Mouse (Mus musculus) G1E (cell line): Measurements from ENCODE around the gene Nudc.

Experiments
- CTCF ChIP-seq: IDR thresholded peaks from 2 replicates; pipeline ENCODE4 v1.5.1; 2012; ENCODE audit warnings: low read depth, low read length, inconsistent platforms, mixed read lengths
- GATA1 ChIP-seq: IDR thresholded peaks from 2 replicates; pipeline ENCODE4 v1.6.1; 2012; ENCODE audit warnings: borderline replicate concordance, low read length, inconsistent platforms, mixed read lengths
- POLR2AphosphoS5 ChIP-seq: IDR thresholded peaks from 2 replicates; pipeline ENCODE4 v1.6.1; 2012; ENCODE audit warnings: low read depth, low read length, inconsistent platforms; ENCODE audit not compliant: insufficient replicate concordance
- TAL1 ChIP-seq: conservative IDR thresholded peaks from 2 replicates; pipeline ENCODE4 v1.6.1; 2012; ENCODE audit warnings: low read depth, low read length, inconsistent platforms, mixed read lengths

DNA sequence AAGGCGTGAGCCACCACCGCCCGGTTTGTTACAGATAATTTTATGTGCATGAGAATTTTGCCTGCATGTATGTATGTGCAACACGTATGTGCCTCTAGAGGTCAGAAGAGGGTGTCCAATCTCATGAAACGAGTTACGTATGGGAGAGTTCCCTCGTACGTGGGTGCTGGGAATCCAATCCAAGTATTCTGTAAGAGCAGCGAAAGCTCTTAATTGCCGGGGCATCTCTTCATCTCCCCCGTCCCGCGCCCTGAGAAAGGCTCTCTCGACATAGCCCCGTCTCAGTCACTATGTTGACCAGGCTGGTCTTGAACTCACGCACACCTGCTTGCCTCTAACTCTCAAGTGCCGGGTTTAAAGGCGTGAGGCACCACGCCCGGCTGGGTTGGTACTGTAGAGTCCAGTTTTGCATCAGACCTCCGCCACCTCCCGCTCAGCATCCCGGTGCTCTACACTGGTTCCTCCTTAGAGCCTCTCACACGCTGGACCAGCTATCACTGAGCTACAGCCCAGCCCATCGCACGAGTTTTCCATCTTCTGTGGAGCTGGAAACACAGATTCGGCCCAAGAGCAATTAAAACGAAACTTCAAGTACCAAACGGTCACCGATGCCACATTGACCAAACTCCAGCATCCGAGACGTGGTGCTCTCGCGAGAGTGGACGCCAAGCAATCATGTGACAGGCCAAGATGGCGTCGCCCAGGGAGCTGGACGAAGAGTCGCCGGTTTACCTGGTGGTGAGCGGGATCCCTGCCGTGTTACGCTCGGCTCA lies 28.5 kb upstream of the Nudc start, which contains the start of gene Gpatch3:
- TF ChIP-seq CTCF (no peak), GATA1 (no peak), TAL1 (no peak), POLR2AphosphoS5 (no peak)
